Mouse (Mus musculus): ENCODE data around the gene B230219D22Rik. TPM values are rescaled to one million over a fixed set of nuclear protein-coding genes. Genes with fewer than 3 reads are reported as not detected.

The B230219D22Rik gene
- polyA plus RNA-seq, 1 experiment from 2014 or later, result 92.1 TPM

- ATAC-seq (no peak), DNase-seq (ENCODE audit: low read depth, low spot score) (no peak)
- ChIA-PET POLR2A (no interaction called here), CTCF (no interaction called here)
- in situ Hi-C loops (cut with MboI; ENCODE audit: low pct_unique_long_range_greater_than_20kb), result no loop called here
- no peak for TF ChIP-seq CTCF (IDR thresholded peaks at IDR 0.05)
- H3K27me3 ChIP-seq, result no peaks in the 10 kb centered on the region
These were observed 29.1 kb downstream of the B230219D22Rik start for GRCm38 (mm10) chr13:55721995-55722394.

- in situ Hi-C loops (cut with MboI; ENCODE audit: low pct_unique_long_range_greater_than_20kb), result loop anchor here (5.0 kb wide), 1 partner anchor 54 kb away; no protein-coding TSS in a partner anchor
- no peak for DNase-seq (ENCODE audit: low read depth, low spot score)
These were observed 33.7 kb downstream of the B230219D22Rik start for GRCm38 (mm10) chr13:55726598-55727119.

GRCm38 (mm10) chr13:55727120-55727838 lies 34.4 kb downstream of the B230219D22Rik start, which contains the start of gene Pcbd2:
Gene Pcbd2, plus strand, starts transcription at chr13:55727368.
- peak; percentile 71 for ATAC-seq
- no peak for TF ChIP-seq CTCF (IDR thresholded peaks at IDR 0.05)
- H3K27me3 ChIP-seq, result no peaks in the 10 kb centered on the region
- in situ Hi-C loops (cut with MboI; ENCODE audit: low pct_unique_long_range_greater_than_20kb), result loop anchor here (5.0 kb wide), 1 partner anchor 55 kb away; no protein-coding TSS in a partner anchor
- CTCF ChIA-PET, result interaction anchor here (1.1 to 2.7 kb wide), 12 partner anchors 9 to 224 kb away, joined by 3 to 13 read pairs (median 4); partner anchors contain the start of gene B230219D22Rik
- DNase-seq (ENCODE audit: low read depth, low spot score), result no peak
- POLR2A ChIA-PET, result interaction anchor here (0.6 to 3.7 kb wide), 4 partner anchors 20 to 459 kb away, joined by 3 to 20 read pairs (median 5); partner anchors contain the start of gene B230219D22Rik

More at GRCm38 (mm10) chr13:55726598-55727119, 33.7 kb downstream of the B230219D22Rik start:
- CTCF ChIA-PET, result interaction anchor here (1.1 to 2.7 kb wide), 10 partner anchors 9 to 133 kb away, joined by 3 to 13 read pairs (median 4); partner anchors contain the start of gene B230219D22Rik
- POLR2A ChIA-PET, result interaction anchor here (1.4 to 3.7 kb wide), 2 partner anchors 33 to 36 kb away, joined by 7 to 20 read pairs; partner anchors contain the start of gene B230219D22Rik
- H3K27me3 ChIP-seq, result no peaks in the 10 kb centered on the region
- no peak for ATAC-seq
- TF ChIP-seq CTCF (IDR thresholded peaks at IDR 0.05), result no peak

- TF ChIP-seq CTCF (IDR thresholded peaks at IDR 0.05), result peak; percentile 80
- ATAC-seq, result peak; percentile 72
- POLR2A ChIA-PET, result interaction anchor here (0.7 to 3.7 kb wide), 3 partner anchors 21 to 38 kb away, joined by 3 to 20 read pairs (median 7); partner anchors contain the start of gene B230219D22Rik
- in situ Hi-C loops (cut with MboI; ENCODE audit: low pct_unique_long_range_greater_than_20kb), result loop anchor here (5.0 kb wide), 1 partner anchor 56 kb away; no protein-coding TSS in a partner anchor
- CTCF ChIA-PET, result interaction anchor here (1.3 to 2.7 kb wide), 8 partner anchors 8 to 223 kb away, joined by 3 to 13 read pairs (median 4); partner anchors contain the start of gene B230219D22Rik
- no peaks in the 10 kb centered on the region for H3K27me3 ChIP-seq
- DNase-seq (ENCODE audit: low read depth, low spot score), result no peak
These were observed 34.9 kb downstream of the B230219D22Rik start for GRCm38 (mm10) chr13:55727839-55728238.

GRCm38 (mm10) chr13:55730716-55731115 lies 37.8 kb downstream of the B230219D22Rik start:
- ATAC-seq, result no peak
- DNase-seq (ENCODE audit: low read depth, low spot score), result no peak
- ChIA-PET POLR2A (no interaction called here), CTCF (no interaction called here)
- no peaks in the 10 kb centered on the region for H3K27me3 ChIP-seq
- in situ Hi-C loops (cut with MboI; ENCODE audit: low pct_unique_long_range_greater_than_20kb), result loop anchor here (10.0 kb wide), 1 partner anchor 234 kb away; no protein-coding TSS in a partner anchor
- no peak for TF ChIP-seq CTCF (IDR thresholded peaks at IDR 0.05)

- no peak for TF ChIP-seq CTCF (IDR thresholded peaks at IDR 0.05)
- ChIA-PET CTCF (no interaction called here), POLR2A (no interaction called here)
- in situ Hi-C loops (cut with MboI; ENCODE audit: low pct_unique_long_range_greater_than_20kb), result loop anchor here (10.0 kb wide), 1 partner anchor 233 kb away; no protein-coding TSS in a partner anchor
- no peaks in the 10 kb centered on the region for H3K27me3 ChIP-seq
- ATAC-seq (no peak), DNase-seq (ENCODE audit: low read depth, low spot score) (no peak)
These were observed 39.2 kb downstream of the B230219D22Rik start for GRCm38 (mm10) chr13:55732121-55732520.

- in situ Hi-C loops (cut with MboI; ENCODE audit: low pct_unique_long_range_greater_than_20kb), result loop anchor here (10.0 kb wide), 1 partner anchor 231 kb away; no protein-coding TSS in a partner anchor
- ATAC-seq (no peak), DNase-seq (ENCODE audit: low read depth, low spot score) (no peak)
- no peaks in the 10 kb centered on the region for H3K27me3 ChIP-seq
- CTCF ChIA-PET, result no interaction called here
- TF ChIP-seq CTCF (IDR thresholded peaks at IDR 0.05), result no peak
- POLR2A ChIA-PET, result interaction anchor here (0.7 kb wide), 1 partner anchor 202 kb away, joined by 6 read pairs; no protein-coding TSS in a partner anchor
These were observed 40.9 kb downstream of the B230219D22Rik start for GRCm38 (mm10) chr13:55733628-55734502.

- DNase-seq (ENCODE audit: low read depth, low spot score), result no peak
- no peak for TF ChIP-seq CTCF (IDR thresholded peaks at IDR 0.05)
- in situ Hi-C loops (cut with MboI; ENCODE audit: low pct_unique_long_range_greater_than_20kb), result loop anchor here (10.0 kb wide), 1 partner anchor 227 kb away; no protein-coding TSS in a partner anchor
- CTCF ChIA-PET, result interaction anchor here (1.7 kb wide), 1 partner anchor 10 kb away, joined by 6 read pairs; no protein-coding TSS in a partner anchor
- ATAC-seq, result no peak
- POLR2A ChIA-PET, result no interaction called here
- H3K27me3 ChIP-seq, result no peaks in the 10 kb centered on the region
These were observed 45.0 kb downstream of the B230219D22Rik start for GRCm38 (mm10) chr13:55737885-55738284.

GRCm38 (mm10) chr13:55742306-55742705 lies 49.4 kb downstream of the B230219D22Rik start:
- no peak for DNase-seq (ENCODE audit: low read depth, low spot score)
- POLR2A ChIA-PET, result no interaction called here
- in situ Hi-C loops (cut with MboI; ENCODE audit: low pct_unique_long_range_greater_than_20kb), result no loop called here
- no peaks in the 10 kb centered on the region for H3K27me3 ChIP-seq
- CTCF ChIA-PET, result no interaction called here
- no peak for ATAC-seq
- no peak for TF ChIP-seq CTCF (IDR thresholded peaks at IDR 0.05)

Other genes with a start within 250 kb of the B230219D22Rik start
- 54.6 TPM for gene Grk6, start 248.1 kb upstream of the B230219D22Rik start, polyA plus RNA-seq (2021)
- gene Prr7, start 228.9 kb upstream of the B230219D22Rik start, polyA plus RNA-seq (2021), result 11.7 TPM
- 158 TPM for gene Dbn1, start 205.0 kb upstream of the B230219D22Rik start, polyA plus RNA-seq (2021)
- gene Pdlim7, start 179.4 kb upstream of the B230219D22Rik start, polyA plus RNA-seq (2021), result 129 TPM
- 1.5 TPM for gene Dok3, start 163.8 kb upstream of the B230219D22Rik start, polyA plus RNA-seq (2021)
- gene Ddx41, start 156.5 kb upstream of the B230219D22Rik start, polyA plus RNA-seq (2021), result 73.0 TPM
- 66.5 TPM for gene Fam193b, start 122.0 kb upstream of the B230219D22Rik start, polyA plus RNA-seq (2021)
- 350 TPM for gene Tmed9, start 119.4 kb upstream of the B230219D22Rik start, polyA plus RNA-seq (2021)
- 26.2 TPM for gene B4galt7, start 93.2 kb upstream of the B230219D22Rik start, polyA plus RNA-seq (2021)
- 53.4 TPM for gene Caml, start 70.1 kb upstream of the B230219D22Rik start, polyA plus RNA-seq (2021)
- 57.1 TPM for gene Ddx46, start 58.1 kb upstream of the B230219D22Rik start, polyA plus RNA-seq (2021)
- 114 TPM for gene Txndc15, start 21.5 kb downstream of the B230219D22Rik start, polyA plus RNA-seq (2021)
- 40.2 TPM for gene Pcbd2, start 34.2 kb downstream of the B230219D22Rik start, polyA plus RNA-seq (2021)
- 0.19 TPM for gene Catsper3, start 91.4 kb downstream of the B230219D22Rik start, polyA plus RNA-seq (2021)
- gene Pitx1, start 143.1 kb downstream of the B230219D22Rik start, polyA plus RNA-seq (2021), result not detected